Mouse (Mus musculus) C2C12 (cell line): ENCODE results near the gene Psmc2.

Experiments
- CTCF ChIP-seq: IDR thresholded peaks from one replicate; pipeline ENCODE4 v1.5.1; 2011; ENCODE audit not compliant: control insufficient read depth, insufficient read depth, insufficient read length
- MAX ChIP-seq: IDR thresholded peaks from one replicate; pipeline ENCODE4 v1.6.1; 2011; ENCODE audit warnings: mild to moderate bottlenecking, control low read depth
- MYOD1 ChIP-seq: IDR thresholded peaks from one replicate; pipeline ENCODE4 v1.6.1; 2011; ENCODE audit warnings: low read depth; ENCODE audit not compliant: control insufficient read depth, insufficient read length
- USF1 ChIP-seq: IDR thresholded peaks from one replicate; pipeline ENCODE4 v1.6.1; 2011; ENCODE audit warnings: low read depth, mild to moderate bottlenecking, control low read depth, moderate library complexity

GRCm38 (mm10) chr5:21847438-21847837 is 62.4 kb downstream of the Psmc2 start:
- TF ChIP-seq CTCF: no peak
- TF ChIP-seq MYOD1: no peak
- no peak for TF ChIP-seq MAX
- no peak for TF ChIP-seq USF1
